Mouse (Mus musculus) cortical plate, adult 2 months (tissue): ENCODE results near the gene Uba52.

Experiments used
- CTCF ChIP-seq: fragments of 200-500 bp; IDR thresholded peaks from 2 replicates; pipeline ENCODE4 v1.5.1; 2011; ENCODE audit warnings: mild to moderate bottlenecking, control low read depth, low read length; ENCODE audit not compliant: insufficient read depth; ENCODE audit errors: extremely low read depth
- POLR2A ChIP-seq: fragments of 200-500 bp; IDR thresholded peaks from 2 replicates; pipeline ENCODE4 v1.6.1; 2011; ENCODE audit warnings: mild to moderate bottlenecking, low read length, control low read depth; ENCODE audit not compliant: insufficient read depth; ENCODE audit errors: extremely low read depth

DNA sequence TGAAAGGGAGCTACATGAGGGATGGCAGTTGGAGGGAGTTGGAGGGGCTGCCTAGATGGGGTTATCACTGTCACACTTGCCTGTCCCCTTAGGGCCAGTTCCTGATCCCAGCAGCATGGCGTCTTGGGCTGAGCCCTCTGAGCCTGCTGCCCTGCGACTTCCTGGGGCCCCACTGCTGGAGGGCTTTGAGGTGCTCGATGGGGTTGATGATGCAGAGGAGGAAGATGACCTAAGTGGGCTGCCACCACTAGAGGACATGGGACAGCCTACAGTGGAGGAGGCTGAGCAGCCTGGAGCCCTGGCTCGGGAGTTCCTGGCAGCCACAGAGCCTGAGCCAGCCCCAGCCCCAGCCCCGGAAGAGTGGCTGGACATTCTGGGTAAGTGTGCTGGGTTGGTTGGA, 18.7 kb upstream of the Uba52 start:
- TF ChIP-seq CTCF (no peak), POLR2A (no peak)
